Mouse (Mus musculus) frontal cortex, postnatal 10 days (tissue): ENCODE results near the gene Dcp1a.
A peak's percentile ranks its signal among the peaks of the same experiment; 100 is the strongest.
"Not testable (repeated sequence)": the region's sequence is repeated elsewhere in the genome, so short reads cannot be mapped to it uniquely, and the experiment has no call there.

Source experiments
- DNase-seq, 2 experiments: peaks; one replicate each; pipeline ENCODE4 v3.0.0; 2022; ENCODE audit warnings: low spot score in 2 of 2, mixed read lengths in 1 of 2

The Dcp1a gene

DNA sequence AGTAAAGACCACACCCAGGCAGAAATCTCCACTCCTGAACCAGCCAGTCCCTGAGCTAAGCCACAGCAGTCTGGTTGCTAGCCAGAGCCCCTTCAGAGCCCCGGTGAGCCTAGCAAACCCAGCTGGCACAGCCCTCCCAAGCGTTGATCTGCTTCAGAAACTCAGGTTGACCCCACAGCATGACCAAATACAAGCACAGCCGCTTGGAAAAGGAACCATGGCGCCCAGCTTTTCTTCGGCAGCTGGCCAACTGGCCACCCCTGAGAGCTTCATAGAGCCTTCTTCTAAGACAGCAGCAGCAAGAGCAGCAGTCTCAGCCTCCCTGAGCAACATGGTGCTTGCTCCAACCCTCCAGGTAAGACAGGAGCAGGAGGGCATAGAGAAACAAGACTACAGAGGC, 40.0 kb downstream of the Dcp1a start:
- DNase-seq, result no peak

DNA sequence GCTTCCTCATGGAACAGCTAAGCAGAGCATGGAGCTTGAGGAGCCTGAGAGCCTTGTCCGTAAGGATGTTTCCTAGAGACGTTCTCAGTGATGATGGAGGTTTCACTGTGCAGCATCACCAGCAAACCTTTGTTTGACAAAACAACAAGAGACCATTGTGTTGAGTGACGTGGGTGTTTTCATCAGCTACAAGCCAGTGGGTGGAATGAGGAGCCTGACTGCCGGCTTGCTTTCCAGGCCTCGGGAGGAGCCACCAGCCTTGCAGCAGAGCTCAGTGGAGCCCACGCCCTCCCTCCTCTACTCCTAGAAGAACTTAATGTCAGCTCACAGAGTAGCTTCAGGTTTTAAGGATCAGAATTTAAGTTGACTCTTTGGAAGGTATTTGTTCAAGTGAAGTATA, 44.0 kb downstream of the Dcp1a start:
- DNase-seq, result no peak

DNA sequence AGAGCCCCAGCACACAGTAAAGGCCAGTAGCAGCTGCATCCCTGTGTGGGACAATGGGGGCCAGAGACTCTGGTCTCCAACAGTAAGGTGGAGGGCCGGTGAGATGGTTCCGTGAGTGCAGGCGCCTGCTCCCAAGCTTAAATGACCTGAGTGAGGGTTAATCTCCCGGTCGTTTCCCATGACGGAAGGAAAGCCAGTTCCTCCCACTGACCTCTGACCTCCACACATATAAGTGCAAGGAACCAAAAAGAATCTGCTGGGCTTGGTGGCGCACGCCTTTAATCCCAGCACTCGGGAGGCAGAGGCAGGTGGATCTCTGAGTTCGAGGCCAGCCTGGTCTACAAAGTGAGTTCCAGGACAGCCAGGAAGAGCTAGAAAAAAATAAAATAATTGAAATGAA, 49.1 kb downstream of the Dcp1a start:
- no peak for DNase-seq

DNA sequence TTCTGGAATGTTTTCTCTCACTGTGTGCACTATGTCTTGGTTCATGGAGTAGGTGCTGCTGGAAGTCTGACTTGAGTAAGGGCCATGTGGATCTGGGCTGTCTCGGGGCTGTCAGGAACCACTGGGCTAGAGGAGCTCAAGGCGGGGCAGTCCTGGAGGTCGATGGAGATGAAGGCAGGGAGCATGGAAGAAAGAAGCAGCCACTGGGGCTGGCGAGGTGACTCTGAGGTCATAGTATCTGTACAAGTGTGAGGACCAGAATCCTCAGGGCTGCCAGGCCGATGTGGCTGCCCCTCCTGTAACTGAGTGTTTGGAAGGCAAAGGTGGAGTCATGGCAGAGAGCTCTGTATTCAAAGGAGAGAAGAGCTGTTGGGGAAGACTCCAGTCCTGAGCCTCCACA, 49.6 kb downstream of the Dcp1a start:
- no peak for DNase-seq

DNA sequence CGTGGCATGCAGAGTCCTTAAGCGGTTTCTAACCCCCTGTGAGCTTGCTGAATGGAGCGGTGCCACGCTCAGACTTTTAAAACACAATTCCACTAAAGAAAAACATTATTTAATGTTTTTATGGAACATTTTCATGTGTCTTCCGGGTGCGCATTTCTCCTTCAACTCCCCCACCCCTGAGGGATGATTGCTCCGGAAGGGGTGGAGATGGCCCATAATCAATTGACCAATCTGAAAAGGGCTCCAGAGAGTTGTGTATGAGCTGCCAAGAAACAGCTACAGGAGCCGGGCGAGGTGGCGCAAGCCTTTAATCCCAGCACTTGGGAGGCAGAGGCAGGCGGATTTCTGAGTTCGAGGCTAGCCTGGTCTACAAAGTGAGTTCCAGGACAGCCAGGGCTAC, 50.1 kb downstream of the Dcp1a start:
- no peak for DNase-seq

DNA sequence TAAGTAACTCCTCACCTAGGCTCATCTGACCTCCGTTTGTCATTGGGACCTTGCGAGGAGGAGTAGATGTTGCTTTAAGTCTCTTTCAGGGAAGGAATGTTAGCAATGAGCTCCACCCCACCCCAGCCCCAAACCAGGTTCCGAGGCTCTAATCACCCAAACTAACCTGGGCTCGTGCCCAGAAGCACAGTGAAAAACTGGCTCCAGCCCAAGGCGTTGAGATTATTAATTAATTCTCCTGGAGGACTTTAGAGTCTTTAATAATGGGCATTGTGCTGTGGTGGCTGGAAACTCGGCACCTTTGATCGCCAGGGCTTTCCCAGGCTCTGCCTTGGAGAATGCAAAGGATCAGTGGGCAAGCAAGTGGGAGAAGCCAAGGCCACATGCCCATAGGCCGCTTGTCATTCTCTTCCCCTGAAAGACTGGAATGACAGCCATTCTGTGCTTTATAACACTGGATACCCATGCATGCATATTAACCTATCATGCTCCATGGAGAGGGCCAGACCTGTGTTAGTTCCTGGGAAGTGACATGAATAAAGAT, 51.5 kb downstream of the Dcp1a start:
- DNase-seq, result no peak

DNA sequence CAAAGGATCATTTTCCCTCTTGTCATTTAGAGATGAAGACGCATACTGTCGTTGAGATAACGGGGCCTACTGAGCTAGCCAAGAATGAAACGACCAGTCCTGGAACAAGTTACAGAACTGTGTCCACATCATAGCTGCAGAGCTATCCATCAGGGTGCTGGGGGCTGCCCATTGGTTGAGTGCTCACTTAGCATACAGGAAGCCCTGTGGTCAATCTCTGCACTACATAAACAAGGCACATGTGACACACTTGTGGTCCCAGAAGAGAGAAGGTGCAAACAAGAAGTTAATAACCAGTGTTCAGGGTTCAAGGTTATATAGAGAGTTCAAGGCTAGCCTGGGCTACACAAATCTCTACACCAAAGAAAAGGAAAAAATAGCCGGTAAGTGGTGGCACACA, 52.1 kb downstream of the Dcp1a start:
- no peak for DNase-seq

DNA sequence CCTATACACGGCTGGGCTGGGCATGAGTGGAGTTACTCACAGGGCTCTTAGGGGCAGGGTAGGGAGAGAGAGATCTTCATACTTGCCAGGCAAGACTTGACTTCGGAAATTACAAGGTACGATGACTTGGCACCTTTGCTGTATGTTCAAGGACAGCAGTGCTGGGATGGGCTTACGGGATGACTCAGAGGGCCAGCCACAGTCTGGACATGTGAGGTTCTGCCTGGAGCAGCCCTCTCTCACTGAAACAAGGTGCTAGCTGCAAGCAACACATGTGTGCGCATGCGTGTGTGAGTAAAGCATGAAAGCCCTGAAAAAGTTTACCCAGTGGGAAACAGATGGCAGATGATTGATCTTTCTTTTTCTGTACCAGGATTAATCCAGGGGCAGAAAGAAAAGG, 52.6 kb downstream of the Dcp1a start:
- no peak for DNase-seq

DNA sequence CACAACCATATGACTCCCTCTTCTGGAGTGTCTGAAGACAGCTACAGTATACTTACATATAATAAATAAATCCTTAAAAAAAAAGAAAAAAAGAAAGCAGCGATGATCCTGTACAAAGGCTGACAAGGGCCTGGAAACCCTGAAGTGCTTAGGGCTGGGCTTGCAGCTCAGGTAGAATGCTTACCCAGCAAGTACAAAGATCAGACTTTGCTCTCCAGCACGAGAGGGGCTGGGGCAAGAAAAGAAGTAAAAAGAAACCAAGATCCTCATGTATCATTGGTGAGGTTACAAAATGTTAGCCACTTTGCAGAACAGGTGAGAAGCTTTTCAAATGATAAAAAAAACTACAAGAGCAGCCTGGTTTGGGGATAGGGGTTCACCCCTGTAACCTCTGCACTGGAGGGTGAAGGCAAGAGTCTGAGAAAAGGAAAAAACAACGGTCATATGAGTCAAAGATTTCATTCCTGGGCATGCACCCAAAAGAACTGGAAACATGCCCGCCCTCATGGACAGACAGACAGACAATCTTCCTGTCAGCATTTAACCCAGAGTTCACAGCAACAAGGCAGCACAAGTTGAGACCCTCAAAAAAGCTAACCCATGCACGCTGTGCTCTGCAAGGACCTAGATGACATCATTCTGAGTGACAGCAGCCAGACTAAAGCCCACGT, 54.6 kb downstream of the Dcp1a start:
- no peak for DNase-seq

DNA sequence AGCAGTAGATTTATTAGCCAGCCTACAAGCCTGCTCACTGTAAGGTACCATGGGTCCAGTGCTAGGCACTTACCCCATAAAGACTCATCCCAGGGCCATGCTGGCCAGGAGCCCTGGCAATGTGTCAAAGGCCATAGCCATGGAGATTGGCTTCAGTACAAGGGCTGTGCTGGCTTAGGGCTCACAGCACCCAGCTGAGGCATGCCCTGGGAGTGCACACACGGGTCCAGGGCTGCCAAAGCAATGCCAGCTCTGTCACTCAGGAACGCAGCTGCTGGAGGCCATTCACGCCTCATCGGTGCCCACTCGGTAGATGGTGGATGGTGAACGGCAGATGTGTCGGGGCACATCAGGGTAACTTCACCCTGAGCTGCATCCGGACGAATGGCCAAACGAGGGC, 62.2 kb downstream of the Dcp1a start:
- peak; percentile 53 to 54 for DNase-seq

DNA sequence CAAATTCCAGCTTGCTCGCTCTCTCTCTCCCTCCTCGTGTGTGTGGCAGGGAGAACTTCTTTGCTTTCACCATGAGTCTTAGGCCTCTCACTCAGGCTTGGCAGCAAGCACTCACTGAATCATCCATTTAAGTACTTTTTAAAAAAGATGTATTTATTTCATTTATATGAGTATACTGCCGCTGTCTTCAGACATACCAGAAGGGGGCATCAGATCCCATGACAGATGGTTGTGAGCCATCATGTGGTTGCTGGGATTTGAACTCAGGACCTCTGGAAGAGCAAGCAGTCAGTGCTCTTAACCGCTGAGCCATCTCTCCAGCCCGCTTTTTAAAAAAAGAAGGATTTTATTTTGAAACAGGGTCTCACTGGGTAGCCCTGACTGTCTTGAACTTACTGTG, 64.0 kb downstream of the Dcp1a start:
- not testable (repeated sequence) for DNase-seq

DNA sequence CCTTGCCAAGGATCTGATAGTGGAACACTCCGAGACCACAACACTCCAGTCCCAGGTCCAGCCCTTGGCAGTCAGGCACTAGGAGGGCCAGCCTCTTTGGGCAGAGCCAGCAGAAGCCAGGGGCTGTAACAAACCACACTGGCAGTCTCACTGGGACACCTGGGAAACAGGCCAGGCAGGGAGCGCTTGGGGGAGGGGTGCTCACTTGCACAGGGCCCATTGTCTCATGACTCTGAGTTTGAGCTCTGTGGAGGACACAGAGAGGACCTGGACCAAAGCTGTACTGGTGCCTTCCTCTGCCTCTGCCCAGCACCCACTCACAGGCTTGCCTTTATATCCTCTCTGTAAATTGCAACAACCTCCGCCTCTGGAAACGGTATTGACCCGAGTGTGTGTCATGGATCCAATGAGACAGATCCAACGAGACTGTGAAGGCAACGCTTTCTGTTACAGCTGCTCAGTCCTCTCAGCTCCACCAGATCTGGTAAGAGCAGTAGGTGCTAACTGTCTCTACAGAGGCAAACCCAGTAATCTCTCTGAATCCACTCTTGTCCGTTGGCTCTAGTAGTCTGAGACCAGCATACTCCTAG, 68.9 kb downstream of the Dcp1a start, which contains the start of gene Tkt:
Gene Tkt (plus strand): TSS at position 229 of the 590 bp plus-strand sequence.
- peak; percentile 75 to 82 for DNase-seq

DNA sequence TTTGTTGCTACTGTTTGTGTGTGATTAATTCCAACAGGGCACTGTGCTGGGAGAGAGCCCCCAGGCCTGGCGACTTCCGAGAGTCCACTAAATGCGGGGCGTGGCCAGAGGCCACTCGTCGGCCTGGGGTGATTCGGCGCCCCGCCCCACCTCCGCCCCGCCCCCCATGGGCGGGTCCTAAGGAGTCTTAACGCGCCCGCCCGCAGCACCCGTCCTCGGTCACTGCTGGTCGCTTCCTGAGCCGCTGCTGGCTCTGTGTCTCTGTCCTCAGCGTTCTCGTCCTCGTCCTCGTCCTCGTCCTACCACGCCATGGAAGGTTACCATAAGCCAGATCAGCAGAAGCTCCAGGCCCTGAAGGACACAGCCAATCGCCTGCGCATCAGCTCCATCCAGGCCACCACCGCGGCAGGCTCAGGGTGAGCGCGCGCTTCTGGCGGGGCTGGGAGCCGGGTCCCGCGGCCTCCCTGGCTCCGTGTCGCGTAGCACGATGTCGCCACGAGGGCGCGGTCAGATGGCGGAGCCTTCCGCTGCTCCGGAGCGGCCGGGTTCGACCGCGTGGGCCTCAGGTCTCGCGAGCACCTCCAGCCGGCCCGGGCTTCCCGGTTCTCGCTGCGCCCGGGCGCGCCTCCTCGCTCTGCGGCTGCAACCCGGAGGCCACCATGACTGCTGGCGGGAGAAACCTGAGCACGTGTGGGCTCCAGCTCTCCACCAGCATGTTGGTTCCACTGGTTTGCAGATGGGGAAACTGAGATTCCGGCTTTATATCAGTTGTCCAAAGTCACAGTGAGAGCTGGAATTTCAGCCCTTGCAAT, 69.8 kb downstream of the Dcp1a start:
- DNase-seq, result peak; percentile 89 to 91

DNA sequence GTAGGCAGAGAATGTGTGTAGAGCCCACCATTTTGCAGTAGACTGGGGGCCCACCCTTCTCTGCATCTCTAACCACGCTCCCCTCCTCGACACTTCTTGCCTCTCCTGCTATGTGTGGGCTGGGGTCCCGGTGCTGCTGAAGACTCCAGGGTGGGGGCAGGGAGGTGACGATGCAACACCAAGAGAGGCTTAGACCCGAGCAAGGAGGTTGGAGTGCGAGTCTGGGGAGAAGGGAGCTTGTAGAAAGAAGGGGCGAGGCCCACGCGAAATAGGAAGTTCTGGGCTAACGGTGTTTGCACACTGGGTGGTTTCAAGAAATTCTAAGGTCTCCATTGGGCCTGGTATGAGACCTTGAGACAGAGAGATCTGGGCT, 70.4 kb downstream of the Dcp1a start:
- DNase-seq, result peak in 1 of 2 experiments; percentile 43

DNA sequence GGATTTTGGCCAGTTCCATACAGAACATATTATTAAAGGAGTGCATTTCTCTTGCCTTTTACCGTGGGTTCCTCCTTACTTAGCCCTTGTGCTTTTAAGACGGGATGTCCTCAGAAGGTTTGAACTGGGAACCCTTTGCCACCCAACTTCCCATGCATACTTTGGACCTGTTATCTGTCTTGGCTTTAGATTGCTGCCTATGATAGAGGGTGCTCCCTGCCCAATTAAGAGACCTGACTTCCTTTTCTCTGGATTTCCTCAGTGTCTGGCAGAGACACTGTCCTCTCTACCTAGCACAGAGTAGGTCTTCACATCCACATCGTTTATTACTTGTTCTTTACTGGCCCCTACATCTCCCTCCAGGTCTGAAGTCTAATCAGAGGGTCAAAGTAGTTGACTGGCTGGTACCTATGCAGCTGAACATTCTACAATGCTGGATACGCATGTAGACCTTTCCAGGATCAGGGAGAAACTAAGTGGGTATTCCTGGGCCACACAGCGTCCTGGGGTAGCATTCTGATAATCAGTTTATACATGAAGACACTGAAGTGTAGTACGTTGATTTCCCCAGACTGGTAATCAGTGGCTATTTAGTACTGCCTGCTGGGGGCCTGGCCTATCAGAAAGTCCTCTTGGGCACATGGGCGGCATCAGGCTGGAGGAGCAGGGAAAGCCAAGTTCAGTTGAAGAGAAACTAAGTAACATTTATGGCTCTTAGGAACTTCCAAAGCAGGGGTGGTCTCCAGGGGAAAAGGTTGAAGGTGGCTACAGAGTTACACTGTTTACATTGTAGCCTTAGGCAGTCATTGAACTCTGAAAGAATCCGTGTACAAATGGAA, 71.1 kb downstream of the Dcp1a start:
- DNase-seq, result no peak

DNA sequence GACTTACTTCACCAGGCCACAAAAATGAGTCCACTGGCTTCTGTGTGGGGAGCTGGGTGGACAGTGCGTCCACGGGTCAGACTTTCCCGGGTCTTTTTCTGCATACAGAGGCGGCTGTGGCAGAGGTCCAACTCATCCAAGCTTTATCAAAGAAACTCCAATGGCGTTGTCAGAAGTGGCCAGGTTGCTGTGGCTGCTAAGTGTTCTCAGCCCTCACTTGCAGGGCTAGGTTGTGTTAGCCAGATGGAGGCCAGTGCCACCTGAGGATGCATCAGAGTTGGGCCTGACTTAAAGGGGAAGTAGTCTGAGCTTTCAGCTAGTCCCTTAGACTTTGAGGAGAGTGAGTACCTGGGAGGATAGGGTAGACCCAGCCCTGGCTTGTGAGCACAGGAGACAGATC, 72.2 kb downstream of the Dcp1a start:
- DNase-seq, result no peak

DNA sequence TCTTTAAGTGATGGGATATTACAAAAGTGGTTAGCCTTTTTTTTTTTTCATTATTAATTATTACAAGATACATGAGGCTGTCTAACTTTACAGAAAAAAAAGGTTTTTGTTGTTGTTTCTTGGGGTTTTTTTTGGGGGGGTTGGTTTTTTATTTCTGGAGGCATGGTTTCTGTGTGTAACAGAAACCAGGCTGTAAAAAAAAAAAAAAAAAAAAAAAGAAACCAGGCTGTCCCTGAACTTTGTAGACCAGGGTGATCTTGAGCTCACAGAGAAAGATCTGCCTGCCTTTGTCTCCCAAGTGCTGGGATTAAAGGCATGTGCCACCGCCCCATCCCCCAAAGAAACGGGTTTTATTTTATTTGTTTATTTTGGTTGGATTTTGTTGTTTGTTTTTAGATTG, 72.6 kb downstream of the Dcp1a start:
- DNase-seq, result no peak

DNA sequence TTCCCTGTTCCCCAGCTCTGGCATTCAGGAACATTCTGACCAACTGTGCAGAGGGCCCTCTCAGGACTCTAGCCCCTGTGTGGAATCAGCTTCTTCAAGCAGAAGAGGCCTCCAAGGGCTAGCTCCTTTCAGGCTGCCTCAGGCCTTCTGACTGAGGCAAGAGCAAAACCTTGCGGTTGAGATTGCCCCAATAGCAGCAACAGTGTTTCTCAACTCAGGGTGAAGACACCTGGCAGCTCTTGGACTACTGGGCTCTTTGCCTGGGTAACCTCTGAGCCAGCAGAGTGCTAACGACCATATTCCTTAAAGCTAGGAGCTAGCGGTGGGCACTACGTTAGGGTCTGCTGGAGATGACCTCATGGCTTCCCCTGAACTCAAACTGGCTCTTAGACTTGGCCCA, 73.8 kb downstream of the Dcp1a start:
- no peak for DNase-seq

DNA sequence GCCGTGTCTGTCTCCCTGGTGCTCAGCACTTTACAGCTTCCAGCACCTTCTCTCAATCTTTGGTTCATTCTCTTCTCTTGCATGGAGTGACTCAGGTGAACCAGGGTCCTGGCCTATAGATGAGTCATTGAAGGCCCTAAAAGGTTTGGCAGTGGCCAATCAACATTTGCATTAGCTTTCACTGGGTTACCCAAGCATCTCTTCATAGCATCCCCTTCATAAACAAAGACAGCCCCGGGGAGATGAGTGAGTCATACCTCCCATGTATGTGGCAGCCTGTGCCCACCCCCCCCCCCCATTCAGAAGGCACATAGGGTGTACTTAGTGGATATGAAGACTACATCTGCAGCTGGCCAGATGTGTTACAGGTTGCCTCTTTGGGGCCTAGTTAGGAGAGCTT, 77.3 kb downstream of the Dcp1a start:
- no peak for DNase-seq

DNA sequence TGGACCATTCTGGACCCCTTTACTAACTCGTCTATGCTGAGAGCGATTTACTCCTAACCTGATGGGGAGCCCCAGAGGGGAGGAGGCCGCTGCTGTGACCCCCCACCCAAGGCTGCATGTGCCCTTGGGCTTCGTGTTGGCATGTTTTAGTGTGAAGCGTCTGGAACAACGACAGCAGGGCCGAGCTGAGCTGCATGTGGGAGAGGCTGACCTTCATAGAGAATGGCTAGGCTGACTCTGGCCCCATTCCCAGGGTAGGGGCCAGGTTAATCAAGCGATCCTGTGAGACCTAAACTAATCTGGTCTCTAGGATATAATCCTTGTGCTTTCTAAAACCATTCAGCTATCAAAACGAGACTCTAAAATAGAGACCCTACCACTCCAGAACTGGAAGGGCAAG, 78.4 kb downstream of the Dcp1a start:
- DNase-seq, result no peak

DNA sequence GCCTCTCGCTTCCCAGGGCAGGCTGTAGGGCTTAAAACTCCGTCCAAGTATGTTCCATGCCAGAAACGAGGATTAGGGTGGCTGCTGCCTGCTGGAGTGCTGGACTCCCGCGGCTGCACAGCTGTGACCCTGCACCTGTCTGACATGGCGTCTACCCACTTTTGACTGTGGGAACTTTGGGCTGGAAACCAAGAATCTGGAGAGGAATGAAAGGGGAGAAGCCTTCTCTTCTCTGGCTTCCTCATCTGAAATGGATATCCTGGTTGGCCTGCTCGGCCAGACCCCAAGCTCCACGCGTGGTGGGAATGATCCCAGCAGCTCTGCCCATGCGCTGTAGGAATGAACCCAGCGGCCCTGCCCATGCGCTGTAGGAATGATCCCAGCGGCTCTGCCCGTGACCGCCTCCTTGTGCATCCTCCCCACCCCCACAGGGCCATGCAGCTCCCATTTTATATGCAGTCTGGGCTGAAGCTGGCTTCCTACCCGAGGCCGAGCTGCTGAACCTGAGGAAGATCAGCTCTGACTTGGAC, 80.1 kb downstream of the Dcp1a start:
- no peak for DNase-seq
